Mouse (Mus musculus) cerebellum, postnatal 36 days (tissue): ENCODE results near the gene Wdfy3.

ENCODE experiments used
- DNase-seq, 2 experiments: peaks; one replicate each; pipeline ENCODE4 v3.0.0; 2021 to 2022; ENCODE audit warnings: mixed read lengths in 2 of 2

The Wdfy3 gene

GRCm38 (mm10) chr5:102054511-102055093, 15.1 kb downstream of the Wdfy3 start:
- no peak for DNase-seq

GRCm38 (mm10) chr5:102052906-102053305, 16.8 kb downstream of the Wdfy3 start:
- DNase-seq = no peak

- no peak for DNase-seq
Measured at GRCm38 (mm10) chr5:102052465-102052864, 17.3 kb downstream of the Wdfy3 start.

- no peak for DNase-seq
Measured at GRCm38 (mm10) chr5:102050677-102051076, 19.0 kb downstream of the Wdfy3 start.

- DNase-seq = no peak
Measured at GRCm38 (mm10) chr5:102048416-102048815, 21.3 kb downstream of the Wdfy3 start.

GRCm38 (mm10) chr5:102046617-102047116, 23.1 kb downstream of the Wdfy3 start:
- no peak for DNase-seq

GRCm38 (mm10) chr5:102045636-102046616, 23.8 kb downstream of the Wdfy3 start:
- no peak for DNase-seq

GRCm38 (mm10) chr5:102045177-102045576, 24.5 kb downstream of the Wdfy3 start:
- no peak for DNase-seq

GRCm38 (mm10) chr5:102033281-102033680, 36.4 kb downstream of the Wdfy3 start:
- no peak for DNase-seq

- DNase-seq = no peak
Measured at GRCm38 (mm10) chr5:102032594-102033240, 37.0 kb downstream of the Wdfy3 start.

GRCm38 (mm10) chr5:102032191-102032590, 37.5 kb downstream of the Wdfy3 start:
- peak in 1 of 2 experiments; percentile 38 for DNase-seq

- DNase-seq = no peak
Measured at GRCm38 (mm10) chr5:102023376-102023775, 46.3 kb downstream of the Wdfy3 start.

GRCm38 (mm10) chr5:102022018-102022898, 47.5 kb downstream of the Wdfy3 start:
- no peak for DNase-seq

GRCm38 (mm10) chr5:102014235-102014634, 55.5 kb downstream of the Wdfy3 start:
- peak in 1 of 2 experiments; percentile 22 for DNase-seq

GRCm38 (mm10) chr5:102013781-102014180, 55.9 kb downstream of the Wdfy3 start:
- DNase-seq = no peak

- DNase-seq = no peak
Measured at GRCm38 (mm10) chr5:102010961-102011360, 58.8 kb downstream of the Wdfy3 start.

- no peak for DNase-seq
Measured at GRCm38 (mm10) chr5:102009606-102010005, 60.1 kb downstream of the Wdfy3 start.

GRCm38 (mm10) chr5:102008712-102009111, 61.0 kb downstream of the Wdfy3 start:
- DNase-seq = no peak

- peak; percentile 58 to 64 for DNase-seq
Measured at GRCm38 (mm10) chr5:102006218-102006941, 63.3 kb downstream of the Wdfy3 start.

- no peak for DNase-seq
Measured at GRCm38 (mm10) chr5:102003371-102003770, 66.3 kb downstream of the Wdfy3 start.

GRCm38 (mm10) chr5:102001026-102001425, 68.7 kb downstream of the Wdfy3 start:
- peak; percentile 30 to 32 for DNase-seq
